In the genomic region with DNA sequence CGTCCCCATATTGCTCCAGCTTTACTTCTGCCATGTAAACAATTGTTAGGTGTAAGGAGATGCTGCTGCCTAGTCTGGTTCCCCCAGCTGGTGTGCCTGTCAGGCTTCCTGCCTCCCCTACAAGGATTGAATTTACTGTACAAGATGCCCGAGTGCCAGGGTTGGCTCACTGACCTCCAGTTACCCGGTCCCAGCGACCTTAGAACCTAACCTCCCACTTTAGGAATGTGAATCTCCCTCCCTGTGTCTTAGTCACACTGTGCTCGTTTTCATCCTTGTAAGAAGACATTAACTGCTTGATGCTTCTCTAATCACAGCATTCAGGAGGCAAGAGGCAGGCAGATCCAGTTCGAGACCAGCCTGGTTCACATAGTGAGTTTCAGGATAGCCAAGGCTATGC, we compare ENCODE assay signal across 21 mouse cellular contexts. TPM values are rescaled to one million over a fixed set of nuclear protein-coding genes. Genes with fewer than 3 reads are reported as not detected.
DNase-seq lines count a peak whose midpoint lies in the region; ATAC-seq and TF ChIP-seq lines count a peak whose summit lies in the region.
"Had no signal": no experiment of that assay in that cellular context is flagged by ENCODE, and none has a peak within 500 bp of the region (broad histone marks: within the 10 kb centered on the region; RNA-seq: fewer than 3 reads in every experiment).

No protein-coding gene starts in this region.

- 71% methylated on average over 6 of the region's 6 CpGs for WGBS in heart, embryonic 10.5 days
- WGBS in kidney, adult 2 months: 28% methylated on average over 6 of the region's 6 CpGs
- WGBS in hindbrain, postnatal 0 days: 77% methylated on average over 6 of the region's 6 CpGs

- H3K36me3 ChIP-seq in heart, embryonic 10.5 days: peaks cover 44% of the 10 kb centered on the region
- H3K36me3 ChIP-seq in kidney, adult 2 months (ENCODE audit: control insufficient read depth, insufficient read depth, low read length): peaks cover 4% of the 10 kb centered on the region; the same call in 1 of the 2 replicates
- H3K36me3 ChIP-seq in hindbrain, postnatal 0 days (ENCODE audit: insufficient read depth, low read length): peaks cover 9% of the 10 kb centered on the region; the same call in 1 of the 2 replicates

- H3K4me3 ChIP-seq in heart, embryonic 10.5 days: no peak overlapping the region
- no peak overlapping the region for H3K4me3 ChIP-seq in kidney, adult 2 months (ENCODE audit: insufficient read depth, low read depth, low read length)
- no peak overlapping the region for H3K4me3 ChIP-seq in hindbrain, postnatal 0 days (ENCODE audit: low read length)
- H3K4me3 ChIP-seq: forebrain, embryonic 12.5 days; hindbrain, embryonic 13.5 days; limb, embryonic 15.5 days; midbrain, embryonic 10.5 days had no signal

- no peaks in the 10 kb centered on the region for H3K27me3 ChIP-seq in heart, embryonic 10.5 days (ENCODE audit: insufficient read depth, poor library complexity, severe bottlenecking)
- no peaks in the 10 kb centered on the region for H3K27me3 ChIP-seq in kidney, adult 2 months (replicated peaks; ENCODE audit: control insufficient read depth, insufficient read depth, low read length)
- no peaks in the 10 kb centered on the region for H3K27me3 ChIP-seq in hindbrain, postnatal 0 days (ENCODE audit: insufficient read depth, low read length)
- H3K27me3 ChIP-seq: forebrain, embryonic 12.5 days; hindbrain, embryonic 13.5 days; limb, embryonic 15.5 days had no signal

- H3K9ac ChIP-seq in hindbrain, postnatal 0 days (replicated peaks; ENCODE audit: low read length): no peak overlapping the region
- H3K9ac ChIP-seq: forebrain, embryonic 12.5 days; hindbrain, embryonic 13.5 days; limb, embryonic 15.5 days had no signal

- no peak for ATAC-seq in hindbrain, postnatal 0 days
- ATAC-seq: CD4-positive, CD25-positive, alpha-beta regulatory T cell, adult 4 months; intestine, postnatal 0 days had no signal

- no peak overlapping the region for H3K27ac ChIP-seq in heart, embryonic 10.5 days
- H3K27ac ChIP-seq in kidney, adult 2 months (ENCODE audit: insufficient read depth, low read depth, low read length): no peak overlapping the region
- no peak overlapping the region for H3K27ac ChIP-seq in hindbrain, postnatal 0 days
- H3K27ac ChIP-seq: forebrain, embryonic 12.5 days; hindbrain, embryonic 13.5 days; midbrain, embryonic 10.5 days; stomach, postnatal 0 days had no signal

- TF ChIP-seq CTCF in kidney, adult 2 months (conservative IDR thresholded peaks at IDR 0.05; ENCODE audit: insufficient read depth, insufficient read length, low read depth, low read length): no peak
- no peak for TF ChIP-seq CTCF in hindbrain, postnatal 0 days (IDR thresholded peaks at IDR 0.05; ENCODE audit: low read depth)

- intact Hi-C loops in heart, postnatal 14 days (cut with DNase I): loop anchor here (5.0 kb wide), 1 partner anchor 79 kb away; no protein-coding TSS in a partner anchor

- H3K9me3 ChIP-seq in heart, embryonic 10.5 days: no peaks in the 10 kb centered on the region
- H3K9me3 ChIP-seq in hindbrain, postnatal 0 days (ENCODE audit: low read length): no peaks in the 10 kb centered on the region
- H3K9me3 ChIP-seq: forebrain, embryonic 12.5 days; hindbrain, embryonic 13.5 days; limb, embryonic 15.5 days had no signal

- H3K4me2 ChIP-seq in hindbrain, postnatal 0 days (ENCODE audit: low read depth, low read length): no peak overlapping the region
- H3K4me2 ChIP-seq: forebrain, embryonic 12.5 days; hindbrain, embryonic 13.5 days; limb, embryonic 15.5 days had no signal

- peaks cover 26% of the 10 kb centered on the region for H3K4me1 ChIP-seq in heart, embryonic 10.5 days
- H3K4me1 ChIP-seq in kidney, adult 2 months (ENCODE audit: control insufficient read depth, insufficient read depth, low read length): peaks cover 35% of the 10 kb centered on the region
- H3K4me1 ChIP-seq in hindbrain, postnatal 0 days (ENCODE audit: insufficient read depth, low read length): no peaks in the 10 kb centered on the region
- H3K4me1 ChIP-seq: forebrain, embryonic 12.5 days had no signal

- no peak for TF ChIP-seq POLR2A in kidney, adult 2 months (IDR thresholded peaks at IDR 0.05; ENCODE audit: low read depth, low read length)

- peak; percentile 48 for DNase-seq in heart, embryonic 10.5 days (ENCODE audit: low spot score)
- DNase-seq in heart, postnatal 14 days: no peak
- DNase-seq in R1 (ENCODE audit: low read depth, low spot score): peak; percentile 55
- DNase-seq in kidney, adult 2 months: peak; percentile 78
- DNase-seq in kidney, postnatal 14 days: peak; percentile 54
- no peak for DNase-seq in left cerebral cortex, adult 9 months (ENCODE audit: low spot score in 2 of 2)
- DNase-seq in hindbrain, postnatal 0 days (ENCODE audit: low spot score): no peak
- no peak for DNase-seq in frontal cortex, postnatal 14 days (ENCODE audit: low spot score in 2 of 2)
- DNase-seq: adrenal gland, postnatal 14 days; cerebellum, adult 8-10 months; lung, postnatal 14 days; right cerebral cortex, postnatal 14 days; thymus, postnatal 36 days had no signal

RNA-seq across cellular contexts. Expression of gene D630039A03Rik, which starts 54.9 kb away (rescaled TPM):
- 0.05 and 0.28 TPM in 2 replicates for polyA plus RNA-seq in heart, embryonic 10.5 days (2016; fragmentation: Nextera tagmentation; extraction: Ambion mirVana)
- total RNA-seq in heart, postnatal 14 days (2021): under 1 TPM; 0.20 to 0.43 TPM
- 17.8 and 19.8 TPM in 2 replicates for polyA plus RNA-seq in kidney, adult 2 months (2012; rRNA removed)
- 0.50 and 0.52 TPM in 2 replicates for total RNA-seq in hindbrain, postnatal 0 days (2014; rRNA removed)
- polyA plus RNA-seq in hindbrain, postnatal 0 days (2015; fragmentation: Nextera tagmentation; extraction: Ambion mirVana): 0.49 and 0.54 TPM in 2 replicates
- total RNA-seq: MEL had no signal
- polyA plus RNA-seq: forebrain, embryonic 12.5 days had no signal

Comparison
In these comparisons a context has a peak if more than half of its experiments do, and no peak if none do; other contexts are left out.
1. DNase-seq: peak in heart, embryonic 10.5 days (single experiment), R1 (single experiment), kidney, adult 2 months (single experiment) and kidney, postnatal 14 days (single experiment); none in heart, postnatal 14 days (0 of 2), left cerebral cortex, adult 9 months (0 of 2), hindbrain, postnatal 0 days (single experiment) and frontal cortex, postnatal 14 days (0 of 2).
2. RNA of gene D630039A03Rik, which starts 54.9 kb away (polyA plus RNA-seq): 17.8 to 19.8 TPM in kidney, adult 2 months; 0.49 to 0.54 TPM in hindbrain, postnatal 0 days and 0.05 to 0.28 TPM in heart, embryonic 10.5 days; every median in the first group is over 10 times any median in the second.